Mouse (Mus musculus): ENCODE data around the gene Gcc2. TPM values are rescaled to one million over a fixed set of nuclear protein-coding genes. Genes with fewer than 3 reads are reported as not detected.
"Not testable (repeated sequence)": the region's sequence is repeated elsewhere in the genome, so short reads cannot be mapped to it uniquely, and the experiment has no call there.

Gcc2 gene
- total and polyA plus RNA-seq, 2 experiments from 2014 or later = 16.6 to 37.3 TPM

- H3K4me1 ChIP-seq (ENCODE audit: control insufficient read depth, insufficient read depth); H3K4me2 ChIP-seq (ENCODE audit: low read depth, low read length); H3K9ac ChIP-seq (replicated peaks; ENCODE audit: low read depth, low read length); H3K36me3 ChIP-seq (replicated peaks; ENCODE audit: control insufficient read depth, insufficient read depth, low read length); H3K27me3 ChIP-seq (ENCODE audit: control insufficient read depth, insufficient read depth, low read length); DNase-seq (ENCODE audit: low spot score); H3K27ac ChIP-seq (ENCODE audit: low read depth); H3K4me3 ChIP-seq (ENCODE audit: low read depth, low read length): not testable (repeated sequence)
- peaks cover 11% of the 10 kb centered on the region for H3K9me3 ChIP-seq (replicated peaks; ENCODE audit: control insufficient read depth, low read length)
- 74% methylated on average over 5 of the region's 7 CpGs for WGBS
- peak; percentile 27; the same call in 1 of the 2 replicates for ATAC-seq (ENCODE audit: insufficient read depth, low read depth)
Measured at GRCm38 (mm10) chr10:58231088-58231487, 24.2 kb upstream of the Gcc2 start.

- peaks cover 11% of the 10 kb centered on the region for H3K9me3 ChIP-seq (replicated peaks; ENCODE audit: control insufficient read depth, low read length)
- not testable (repeated sequence) for H3K36me3 ChIP-seq (replicated peaks; ENCODE audit: control insufficient read depth, insufficient read depth, low read length); H3K4me1 ChIP-seq (ENCODE audit: control insufficient read depth, insufficient read depth); H3K9ac ChIP-seq (replicated peaks; ENCODE audit: low read depth, low read length); DNase-seq (ENCODE audit: low spot score); H3K4me2 ChIP-seq (ENCODE audit: low read depth, low read length); H3K27ac ChIP-seq (ENCODE audit: low read depth); H3K4me3 ChIP-seq (ENCODE audit: low read depth, low read length); H3K27me3 ChIP-seq (ENCODE audit: control insufficient read depth, insufficient read depth, low read length)
- WGBS = 83% methylated on average over 30 of the region's 35 CpGs
- ATAC-seq (ENCODE audit: insufficient read depth, low read depth) = peak; percentile 76
Measured at GRCm38 (mm10) chr10:58231779-58232640, 23.3 kb upstream of the Gcc2 start.

GRCm38 (mm10) chr10:58232641-58232969, 22.7 kb upstream of the Gcc2 start, which contains the start of gene Duxf3:
Gene Duxf3 (minus strand): TSS chr10:58232675.
- ATAC-seq (ENCODE audit: insufficient read depth, low read depth) = peak; percentile 36; the same call in 1 of the 2 replicates
- not testable (repeated sequence) for H3K36me3 ChIP-seq (replicated peaks; ENCODE audit: control insufficient read depth, insufficient read depth, low read length); H3K4me3 ChIP-seq (ENCODE audit: low read depth, low read length); H3K27ac ChIP-seq (ENCODE audit: low read depth); H3K4me2 ChIP-seq (ENCODE audit: low read depth, low read length); H3K27me3 ChIP-seq (ENCODE audit: control insufficient read depth, insufficient read depth, low read length); H3K4me1 ChIP-seq (ENCODE audit: control insufficient read depth, insufficient read depth); DNase-seq (ENCODE audit: low spot score); H3K9ac ChIP-seq (replicated peaks; ENCODE audit: low read depth, low read length)
- WGBS = 70% methylated on average over 7 of the region's 8 CpGs
- peaks cover 11% of the 10 kb centered on the region for H3K9me3 ChIP-seq (replicated peaks; ENCODE audit: control insufficient read depth, low read length)

GRCm38 (mm10) chr10:58233054-58233739, 22.1 kb upstream of the Gcc2 start:
- peak; percentile 54 for ATAC-seq (ENCODE audit: insufficient read depth, low read depth)
- not testable (repeated sequence) for H3K27me3 ChIP-seq (ENCODE audit: control insufficient read depth, insufficient read depth, low read length); H3K4me2 ChIP-seq (ENCODE audit: low read depth, low read length); H3K4me3 ChIP-seq (ENCODE audit: low read depth, low read length); H3K9ac ChIP-seq (replicated peaks; ENCODE audit: low read depth, low read length); H3K36me3 ChIP-seq (replicated peaks; ENCODE audit: control insufficient read depth, insufficient read depth, low read length); H3K27ac ChIP-seq (ENCODE audit: low read depth); DNase-seq (ENCODE audit: low spot score); H3K4me1 ChIP-seq (ENCODE audit: control insufficient read depth, insufficient read depth)
- peaks cover 11% of the 10 kb centered on the region for H3K9me3 ChIP-seq (replicated peaks; ENCODE audit: control insufficient read depth, low read length)
- WGBS = 70% methylated on average over 9 of the region's 10 CpGs

GRCm38 (mm10) chr10:58233740-58234121, 21.6 kb upstream of the Gcc2 start:
- not testable (repeated sequence) for H3K27ac ChIP-seq (ENCODE audit: low read depth); H3K4me1 ChIP-seq (ENCODE audit: control insufficient read depth, insufficient read depth); H3K27me3 ChIP-seq (ENCODE audit: control insufficient read depth, insufficient read depth, low read length); H3K4me2 ChIP-seq (ENCODE audit: low read depth, low read length); ATAC-seq (ENCODE audit: insufficient read depth, low read depth); DNase-seq (ENCODE audit: low spot score); H3K4me3 ChIP-seq (ENCODE audit: low read depth, low read length); H3K9ac ChIP-seq (replicated peaks; ENCODE audit: low read depth, low read length); H3K36me3 ChIP-seq (replicated peaks; ENCODE audit: control insufficient read depth, insufficient read depth, low read length)
- H3K9me3 ChIP-seq (replicated peaks; ENCODE audit: control insufficient read depth, low read length) = peaks cover 11% of the 10 kb centered on the region

- WGBS = 63% methylated on average over 4 of the region's 4 CpGs
- ATAC-seq (ENCODE audit: insufficient read depth, low read depth); H3K9ac ChIP-seq (replicated peaks; ENCODE audit: low read depth, low read length); H3K4me2 ChIP-seq (ENCODE audit: low read depth, low read length); H3K27ac ChIP-seq (ENCODE audit: low read depth); H3K27me3 ChIP-seq (ENCODE audit: control insufficient read depth, insufficient read depth, low read length); DNase-seq (ENCODE audit: low spot score); H3K4me3 ChIP-seq (ENCODE audit: low read depth, low read length); H3K4me1 ChIP-seq (ENCODE audit: control insufficient read depth, insufficient read depth); H3K36me3 ChIP-seq (replicated peaks; ENCODE audit: control insufficient read depth, insufficient read depth, low read length): not testable (repeated sequence)
- H3K9me3 ChIP-seq (replicated peaks; ENCODE audit: control insufficient read depth, low read length) = peaks cover 11% of the 10 kb centered on the region
Measured at GRCm38 (mm10) chr10:58234985-58235384, 20.3 kb upstream of the Gcc2 start.
